Mouse (Mus musculus) intestine, embryonic 15.5 days (tissue): ENCODE measurements at regions not wholly inside any gene's neighbourhood (a gene's known extent, or its start where the extent isn't known, plus 50 kb on each side); places are given as distances from the start of the nearest gene placed in this dataset.

Experiments used
- ATAC-seq: fragments of 200-750 bp; cut with Nextera tagmentation; 2 replicates; pipeline ENCODE4 v1.8.0; 2017; ENCODE audit warnings: moderate TSS enrichment, moderate library complexity
- H3K27ac ChIP-seq: fragments of 300-500 bp; sonication (generic); 2 replicates; pipeline ENCODE4 v1.5.1; 2015; ENCODE audit warnings: mild to moderate bottlenecking, inconsistent platforms
- H3K27me3 ChIP-seq: fragments of 300-500 bp; sonication (generic); replicated peaks from 2 replicates; pipeline ENCODE4 v1.6.1; 2015; ENCODE audit warnings: inconsistent platforms
- H3K36me3 ChIP-seq: fragments of 300-500 bp; sonication (generic); 2 replicates; pipeline ENCODE4 v1.6.1; 2015; ENCODE audit warnings: inconsistent platforms
- H3K4me1 ChIP-seq: fragments of 300-500 bp; sonication (generic); replicated peaks from 2 replicates; pipeline ENCODE4 v1.6.1; 2015; ENCODE audit warnings: inconsistent platforms
- H3K4me2 ChIP-seq: fragments of 300-500 bp; sonication (generic); replicated peaks from 2 replicates; pipeline ENCODE4 v1.6.1; 2015; ENCODE audit warnings: mild to moderate bottlenecking, inconsistent platforms
- H3K4me3 ChIP-seq: fragments of 300-500 bp; sonication (generic); replicated peaks from 2 replicates; pipeline ENCODE4 v1.5.1; 2015; ENCODE audit warnings: inconsistent platforms
- H3K9ac ChIP-seq: fragments of 300-500 bp; sonication (generic); 2 replicates; pipeline ENCODE4 v1.6.1; 2015; ENCODE audit warnings: inconsistent platforms
- H3K9me3 ChIP-seq: fragments of 300-500 bp; sonication (generic); 2 replicates; pipeline ENCODE4 v1.6.1; 2016; ENCODE audit warnings: inconsistent platforms
- WGBS: fragments of 180-500 bp; shearing (Covaris S2); methylation state at CpG from one replicate; pipeline ENCODE4 v1.1.7; 2015; 5-methylcytosine and 5-hydroxymethylcytosine counted together

DNA sequence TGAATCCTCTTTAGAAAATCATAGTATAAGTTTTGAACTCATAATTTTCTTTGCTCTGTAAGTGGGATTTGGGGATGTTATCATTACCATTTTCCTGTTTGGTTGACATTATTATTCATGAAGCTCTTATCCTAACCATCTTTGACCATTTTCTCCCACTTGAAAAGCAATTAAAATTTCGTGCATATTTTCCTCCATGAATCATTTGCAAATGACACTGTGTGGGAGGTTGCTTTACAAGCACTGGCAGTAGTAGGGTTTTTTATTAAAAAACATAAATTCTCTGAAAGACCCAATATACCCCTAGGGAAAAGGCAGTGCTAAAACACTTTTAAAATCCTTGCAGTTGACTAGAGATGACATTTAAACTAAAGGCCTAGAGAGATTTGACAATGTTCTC lies 1183.2 kb upstream of the Crim1 start:
- Histone ChIP-seq H3K36me3 (no peaks in the 10 kb centered on the region), H3K4me2 (no peak overlapping the region), H3K4me3 (no peak overlapping the region), H3K27ac (no peak overlapping the region), H3K27me3 (no peaks in the 10 kb centered on the region), H3K4me1 (no peaks in the 10 kb centered on the region), H3K9ac (no peak overlapping the region), H3K9me3 (no peaks in the 10 kb centered on the region)
- WGBS = 41% methylated on average over 1 of the region's 1 CpGs
- no peak for ATAC-seq

DNA sequence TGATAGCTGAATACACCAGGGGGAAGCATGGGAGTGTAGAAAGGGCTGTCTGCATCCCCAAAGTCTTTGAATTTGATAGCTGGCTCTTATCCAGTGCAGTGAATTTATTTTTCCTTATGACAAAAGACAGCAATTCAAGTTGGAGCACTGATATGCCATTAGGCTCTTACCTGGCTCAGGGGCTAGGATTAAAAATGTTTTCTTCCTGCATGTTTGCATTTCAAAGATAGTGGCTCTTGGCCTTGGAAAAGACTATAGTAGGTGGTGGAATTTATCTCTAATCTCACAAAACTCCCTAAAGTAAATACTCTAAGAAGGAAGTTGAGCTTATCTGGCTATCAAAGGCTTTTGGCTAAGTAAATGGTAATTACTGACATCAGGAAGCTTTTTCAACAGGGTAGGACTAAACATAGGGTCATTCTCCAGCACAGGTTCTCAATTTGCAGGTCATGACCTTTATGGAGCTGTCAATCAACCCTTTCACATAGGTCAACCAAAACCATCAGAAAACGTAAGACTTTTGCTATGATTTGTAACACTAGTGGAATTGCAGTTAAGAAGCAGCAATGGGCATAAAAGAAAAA lies 1170.8 kb upstream of the Crim1 start:
- no peaks in the 10 kb centered on the region for H3K27me3 ChIP-seq
- H3K27ac ChIP-seq = no peak overlapping the region
- no peaks in the 10 kb centered on the region for H3K36me3 ChIP-seq
- H3K4me2 ChIP-seq = no peak overlapping the region
- H3K4me1 ChIP-seq = no peaks in the 10 kb centered on the region
- 0 out of 2 replicates have a peak, but pooled peaks have one; percentile 28 for ATAC-seq
- no peak overlapping the region for H3K9ac ChIP-seq
- WGBS = 26% methylated on average over 1 of the region's 1 CpGs
- no peaks in the 10 kb centered on the region for H3K9me3 ChIP-seq
- H3K4me3 ChIP-seq = no peak overlapping the region

DNA sequence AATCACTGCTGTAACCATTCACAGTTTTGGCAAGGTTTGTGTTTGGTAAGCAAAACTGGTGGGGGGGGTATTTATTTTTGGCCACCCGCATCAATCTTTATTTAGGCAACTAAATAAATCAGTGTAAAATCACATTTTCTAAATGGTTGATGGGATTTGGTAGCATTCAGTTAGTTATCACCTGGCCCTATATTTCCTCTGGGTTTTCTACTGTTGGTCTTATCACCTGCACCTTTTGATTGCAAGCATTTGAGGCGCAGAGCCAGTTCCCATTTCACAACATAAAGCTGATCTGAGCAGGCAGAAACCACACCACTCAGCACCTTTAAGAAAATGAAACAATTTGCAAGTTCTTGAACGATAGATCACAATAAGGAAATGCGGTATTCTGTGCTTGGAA lies 1165.8 kb upstream of the Crim1 start:
- no peak overlapping the region for H3K4me3 ChIP-seq
- no peaks in the 10 kb centered on the region for H3K4me1 ChIP-seq
- no peaks in the 10 kb centered on the region for H3K36me3 ChIP-seq
- no peak overlapping the region for H3K27ac ChIP-seq
- H3K9me3 ChIP-seq = no peaks in the 10 kb centered on the region
- no peak for ATAC-seq
- H3K4me2 ChIP-seq = no peak overlapping the region
- no peak overlapping the region for H3K9ac ChIP-seq
- H3K27me3 ChIP-seq = no peaks in the 10 kb centered on the region
- WGBS = 91% methylated on average over 4 of the region's 4 CpGs
